Comparison of ENCODE assay signal across 8 mouse cellular contexts in the genomic region with DNA sequence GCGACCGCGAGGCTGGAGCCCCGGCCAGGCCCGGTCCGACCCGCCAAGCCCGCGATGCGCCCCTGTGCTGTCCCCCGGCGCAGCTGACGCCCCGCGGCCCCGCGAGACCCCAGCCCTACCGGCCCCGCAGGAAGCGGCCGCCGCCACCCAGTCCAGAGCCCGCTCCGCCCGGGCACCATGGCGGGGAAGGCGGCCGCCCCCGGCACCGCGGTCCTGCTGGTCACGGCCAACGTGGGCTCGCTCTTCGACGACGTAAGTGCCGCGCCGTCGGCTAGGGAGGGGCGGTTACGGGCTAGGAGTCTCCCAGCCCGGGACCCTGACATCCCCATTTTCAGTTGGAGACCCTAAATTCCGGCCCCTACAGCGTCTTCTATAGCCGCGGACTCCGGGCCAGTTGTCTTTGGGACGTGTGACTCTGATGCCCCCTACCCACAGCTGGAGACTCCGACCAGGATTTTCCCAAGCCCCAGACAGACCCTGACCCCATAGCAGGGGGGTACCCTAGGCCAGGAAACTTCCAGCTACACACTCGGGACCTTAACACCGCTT. TPM values are rescaled to one million over a fixed set of nuclear protein-coding genes. Genes with fewer than 3 reads are reported as not detected.
A peak's percentile ranks its signal among the peaks of the same experiment; 100 is the strongest.
DNase-seq lines count a peak whose midpoint lies in the region; ATAC-seq lines count a peak whose summit lies in the region.

No protein-coding gene starts in this region.

- DNase-seq in cerebellum, adult 11 months: peak; percentile 63
- no peak for DNase-seq in cerebellum, adult 18-20 months
- peak; percentile 50 for DNase-seq in 3134 (ENCODE audit: extremely low read depth, insufficient read length, low spot score)
- DNase-seq in embryo, embryonic 10 days (ENCODE audit: low spot score): peak; percentile 64
- no peak for DNase-seq in urinary bladder, postnatal 14 days (ENCODE audit: low spot score)

- H3K4me1 ChIP-seq in hindbrain, embryonic 13.5 days (replicated peaks): peaks cover 44% of the 10 kb centered on the region
- peaks cover 10% of the 10 kb centered on the region for H3K4me1 ChIP-seq in liver, embryonic 16.5 days (ENCODE audit: control insufficient read depth, low read depth, low read length)
- peaks cover 48% of the 10 kb centered on the region for H3K4me1 ChIP-seq in stomach, embryonic 16.5 days (ENCODE audit: control insufficient read depth, insufficient read depth, low read length)

- peak overlapping the region; percentile 78 for H3K4me2 ChIP-seq in hindbrain, embryonic 13.5 days
- H3K4me2 ChIP-seq in liver, embryonic 16.5 days (ENCODE audit: low read depth, low read length): peak overlapping the region; percentile 96
- peak overlapping the region; percentile 70 for H3K4me2 ChIP-seq in stomach, embryonic 16.5 days (ENCODE audit: low read depth, low read length)

- H3K27me3 ChIP-seq in hindbrain, embryonic 13.5 days: no peaks in the 10 kb centered on the region
- no peaks in the 10 kb centered on the region for H3K27me3 ChIP-seq in liver, embryonic 16.5 days (ENCODE audit: control insufficient read depth, insufficient read depth, low read depth, low read length)
- no peaks in the 10 kb centered on the region for H3K27me3 ChIP-seq in stomach, embryonic 16.5 days (ENCODE audit: control insufficient read depth, insufficient read depth, low read length)

- H3K27ac ChIP-seq in hindbrain, embryonic 13.5 days: peak overlapping the region; percentile 78
- H3K27ac ChIP-seq in liver, embryonic 16.5 days (ENCODE audit: low read length): no peak overlapping the region
- H3K27ac ChIP-seq in stomach, embryonic 16.5 days (ENCODE audit: low read length): peak overlapping the region; percentile 85

- under 1% methylated on average over 51 of the region's 53 CpGs for WGBS in hindbrain, embryonic 13.5 days
- 2% methylated on average over 41 of the region's 53 CpGs for WGBS in liver, embryonic 16.5 days (ENCODE audit: insufficient replicate concordance)
- WGBS in stomach, embryonic 16.5 days: under 1% methylated on average over 51 of the region's 53 CpGs

- H3K9ac ChIP-seq in hindbrain, embryonic 13.5 days: peak overlapping the region; percentile 92
- H3K9ac ChIP-seq in liver, embryonic 16.5 days (ENCODE audit: low read depth, low read length): peak overlapping the region; percentile 79
- H3K9ac ChIP-seq in stomach, embryonic 16.5 days (ENCODE audit: low read length): peak overlapping the region; percentile 99

- peak overlapping the region; percentile 83 for H3K4me3 ChIP-seq in hindbrain, embryonic 13.5 days
- H3K4me3 ChIP-seq in liver, embryonic 16.5 days (ENCODE audit: low read depth, low read length): peak overlapping the region; percentile 74
- peak overlapping the region; percentile 87 for H3K4me3 ChIP-seq in stomach, embryonic 16.5 days (replicated peaks; ENCODE audit: low read length)

- H3K9me3 ChIP-seq in hindbrain, embryonic 13.5 days: no peaks in the 10 kb centered on the region
- no peaks in the 10 kb centered on the region for H3K9me3 ChIP-seq in liver, embryonic 16.5 days (replicated peaks; ENCODE audit: control insufficient read depth, low read length)
- H3K9me3 ChIP-seq in stomach, embryonic 16.5 days (replicated peaks; ENCODE audit: control insufficient read depth, low read length): no peaks in the 10 kb centered on the region

- peak; percentile 77 for ATAC-seq in hindbrain, embryonic 13.5 days (ENCODE audit: low FRiP score)
- ATAC-seq in liver, embryonic 16.5 days (ENCODE audit: low read depth): peak; percentile 1; the same call in 1 of the 2 replicates
- ATAC-seq in stomach, embryonic 16.5 days (ENCODE audit: insufficient read depth, low FRiP score): peak; percentile 41

- no peaks in the 10 kb centered on the region for H3K36me3 ChIP-seq in hindbrain, embryonic 13.5 days
- H3K36me3 ChIP-seq in liver, embryonic 16.5 days (ENCODE audit: control insufficient read depth, insufficient read depth): no peaks in the 10 kb centered on the region
- no peaks in the 10 kb centered on the region for H3K36me3 ChIP-seq in stomach, embryonic 16.5 days (ENCODE audit: control insufficient read depth, insufficient read depth, low read length)

RNA-seq across cellular contexts. Expression of a gene that starts 0.4 kb away (rescaled TPM):
- polyA plus RNA-seq in hindbrain, embryonic 13.5 days (2015; fragmentation: Nextera tagmentation; extraction: Ambion mirVana): 15.9 and 16.4 TPM in 2 replicates
- 3.2 and 3.5 TPM in 2 replicates for polyA plus RNA-seq in liver, embryonic 16.5 days (2015; fragmentation: Nextera tagmentation; extraction: Ambion mirVana)
- 20.0 and 21.3 TPM in 2 replicates for polyA plus RNA-seq in stomach, embryonic 16.5 days (2015; fragmentation: Nextera tagmentation; extraction: Ambion mirVana)

Comparison
In these comparisons a context has a peak if more than half of its experiments do, and no peak if none do; other contexts are left out.
1. DNase-seq: peak in cerebellum, adult 11 months (single experiment), 3134 (single experiment) and embryo, embryonic 10 days (single experiment); none in cerebellum, adult 18-20 months (0 of 2) and urinary bladder, postnatal 14 days (single experiment).
2. ATAC-seq: peak in every context shown above with its lines; median percentile 77 in hindbrain, embryonic 13.5 days; 41 in stomach, embryonic 16.5 days; 1 in liver, embryonic 16.5 days.
3. Peak in every context shown above with its lines, with median percentiles within 50 percentile points of each other: H3K4me2 ChIP-seq, H3K4me3 ChIP-seq and H3K9ac ChIP-seq.